Mouse (Mus musculus) T-cell, adult 66 days (primary cell): ENCODE data around the gene Majin. TPM values are rescaled to one million over a fixed set of nuclear protein-coding genes. Genes with fewer than 3 reads are reported as not detected.

Experiments
- total RNA-seq, 2 experiments: library from RNA; stranded (reverse); gene quantifications; 3 replicates in 1 of 2; 4 replicates in 1 of 2; pipeline ENCODE4 v1.2.4; 2023

The Majin gene
- not detected for total RNA-seq

DNA sequence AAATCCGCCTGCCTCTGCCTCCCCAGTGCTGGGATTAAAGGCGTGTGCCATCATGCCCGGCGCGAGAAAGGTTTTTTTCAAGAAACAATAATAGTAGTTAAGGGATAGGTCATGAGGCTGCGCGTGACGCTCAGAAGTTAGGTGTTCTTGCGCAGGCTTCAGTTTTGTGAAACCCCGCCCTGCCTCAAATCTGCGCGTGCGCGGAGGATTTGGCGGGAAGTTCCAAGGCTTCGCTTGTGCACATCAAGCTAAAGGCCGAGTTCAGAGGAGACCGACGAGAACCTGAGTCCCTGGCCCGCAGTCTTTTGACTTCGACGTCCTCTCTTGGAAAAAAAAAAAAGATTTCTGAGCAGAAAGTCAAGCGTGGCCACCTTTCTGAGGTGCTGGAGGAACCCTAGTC is at the start of gene Majin:
Gene Majin, plus strand, starts transcription at position 258 of the 400 bp plus-strand sequence.

DNA sequence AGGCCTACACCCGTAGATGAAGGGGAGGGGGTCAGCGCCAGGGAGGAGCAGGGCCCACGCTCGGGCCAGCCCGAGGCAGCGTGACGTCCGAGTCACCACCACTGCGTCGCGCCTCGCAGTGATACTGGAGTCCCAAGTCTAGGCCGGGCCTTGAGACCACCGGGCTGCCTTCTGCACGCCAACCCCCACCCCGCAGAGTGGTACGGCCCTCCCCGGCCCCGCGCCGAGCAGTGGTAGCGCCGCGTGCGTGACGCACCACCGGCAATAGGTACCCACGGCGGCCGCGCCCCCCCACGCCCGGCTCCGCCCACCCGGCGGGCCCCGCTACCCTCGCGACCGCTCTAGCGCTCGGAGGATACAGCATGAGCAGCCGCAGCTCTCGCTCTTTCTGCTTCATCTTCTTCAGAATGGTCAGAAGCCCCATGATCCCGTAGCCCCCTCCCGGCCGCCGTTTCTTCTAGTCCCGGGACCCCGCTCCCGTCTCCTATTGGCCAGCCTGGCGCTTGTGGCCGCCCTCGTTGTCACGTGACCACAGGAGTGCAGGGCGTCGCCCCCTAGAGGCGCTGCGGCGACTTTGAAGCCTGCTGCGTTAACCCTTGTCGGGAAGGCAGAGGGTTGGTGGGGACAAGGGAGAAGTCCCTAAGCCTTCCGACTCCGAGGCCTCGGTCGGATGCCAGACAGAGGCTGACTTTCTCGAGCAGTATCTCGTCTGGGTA is 43.4 kb upstream of the Majin start, which contains the start of gene Batf2:
Gene Batf2, plus strand, starts transcription at position 306 of the 716 bp plus-strand sequence.

DNA sequence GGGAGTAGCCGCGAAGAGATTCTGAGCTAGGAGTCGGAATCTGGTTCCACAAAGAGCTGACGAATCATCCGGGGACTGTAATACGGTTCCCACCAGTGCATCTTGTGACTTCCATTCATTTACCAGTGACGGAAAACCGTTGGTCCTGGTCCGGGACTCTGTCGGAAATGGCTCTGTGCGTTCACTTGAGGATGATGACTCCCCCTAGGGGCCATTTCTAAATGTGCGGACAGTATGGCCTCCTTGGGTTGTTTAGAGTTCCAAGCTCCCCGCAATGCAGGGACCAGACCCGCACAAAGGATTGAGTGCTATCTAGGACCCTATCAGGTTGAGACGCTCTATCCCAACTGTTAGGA is 42.8 kb upstream of the Majin start, which contains the start of gene Arl2:
Gene Arl2, minus strand, starts transcription at position 155 of the 356 bp plus-strand sequence.

GRCm38 (mm10) chr19:6226135-6226534 is 41.9 kb downstream of the Majin start, which contains the start of gene Gpha2:
Gene Gpha2, plus strand, starts transcription at chr19:6226380.

GRCm38 (mm10) chr19:6235084-6236052 is 51.2 kb downstream of the Majin start, which contains the start of gene Ppp2r5b:
Gene Ppp2r5b, minus strand, starts transcription at chr19:6235872.

DNA sequence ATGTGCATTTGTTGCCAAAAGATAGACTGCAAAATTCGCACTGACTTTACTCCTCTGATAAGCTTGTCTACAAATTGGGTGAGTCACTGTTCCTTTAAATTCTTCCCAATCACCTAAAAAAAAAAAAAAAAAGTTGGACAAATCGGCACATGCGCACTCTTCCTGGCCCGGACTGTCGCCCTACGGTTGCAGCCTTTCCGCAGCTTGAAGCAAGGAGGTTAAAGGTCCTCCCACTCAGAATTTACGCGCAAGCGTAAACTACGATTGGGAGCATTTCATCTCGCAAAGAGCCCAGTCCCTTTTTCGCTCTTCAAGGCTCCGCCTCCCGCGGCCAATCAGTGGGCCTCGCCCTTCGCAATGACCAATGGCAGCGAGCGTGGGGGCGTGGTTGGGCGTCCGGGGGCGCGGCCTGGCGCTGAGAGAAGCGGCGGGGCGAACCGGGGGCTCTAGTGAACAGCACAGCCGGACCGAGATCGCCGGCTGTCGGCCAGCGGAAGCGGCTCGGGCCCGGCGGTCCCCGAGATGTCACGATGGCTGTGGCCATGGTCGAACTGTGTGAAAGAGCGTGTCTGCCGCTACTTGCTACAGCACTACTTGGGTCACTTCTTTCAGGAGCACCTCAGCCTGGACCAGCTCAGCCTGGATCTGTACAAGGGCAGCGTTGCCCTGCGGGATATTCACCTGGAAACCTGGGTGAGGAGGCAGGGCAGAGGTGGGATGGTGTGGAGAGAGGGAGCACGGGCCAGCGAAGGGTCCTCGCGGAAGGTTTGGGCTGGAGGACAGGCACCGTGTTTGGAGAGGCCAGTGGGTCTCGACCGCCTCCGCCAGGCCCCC is 57.3 kb downstream of the Majin start, which contains the start of gene Atg2a:
Gene Atg2a, plus strand, starts transcription at position 395 of the 834 bp plus-strand sequence.

Other genes with a start within 250 kb of the Majin start
- 10 to 100 TPM; 66.1 to 74.2 TPM for gene Pola2, start 220.2 kb upstream of the Majin start, total RNA-seq
- gene Slc22a20, start 198.2 kb upstream of the Majin start, total RNA-seq: not detected
- 100 to 1,000 TPM; 165 to 174 TPM for gene Capn1, start 168.5 kb upstream of the Majin start, total RNA-seq
- gene Syvn1, start 137.8 kb upstream of the Majin start, total RNA-seq: 10 to 100 TPM; 49.9 to 56.0 TPM
- 10 to 100 TPM; 21.7 to 31.5 TPM for gene Mrpl49, start 126.6 kb upstream of the Majin start, total RNA-seq
- 1,000 to 10,000 TPM; 3,055 to 3,156 TPM for gene Fau, start 126.5 kb upstream of the Majin start, total RNA-seq
- gene Znhit2, start 123.2 kb upstream of the Majin start, total RNA-seq: 10 to 100 TPM; 16.1 to 20.1 TPM
- 10 to 100 TPM; 18.7 to 20.5 TPM for gene Tm7sf2, start 116.0 kb upstream of the Majin start, total RNA-seq
- gene Vps51, start 107.2 kb upstream of the Majin start, total RNA-seq: 100 to 1,000 TPM; 107 to 113 TPM
- gene Tmem262, start 104.4 kb upstream of the Majin start, total RNA-seq: not detected
- not detected for gene Gm28374, start 102.1 kb upstream of the Majin start, total RNA-seq
- 10 to 100 TPM; 56.5 to 63.3 TPM for gene Zfpl1, start 99.4 kb upstream of the Majin start, total RNA-seq
- 1 to 10 TPM; 1.7 to 3.6 TPM for gene Cdca5, start 99.4 kb upstream of the Majin start, total RNA-seq
- gene AC131692.1, start 90.0 kb upstream of the Majin start, total RNA-seq: not detected
- not detected for gene Naaladl1, start 78.6 kb upstream of the Majin start, total RNA-seq
- 10 to 100 TPM; 10.7 to 14.0 TPM for gene Sac3d1, start 65.7 kb upstream of the Majin start, total RNA-seq
- gene Snx15, start 56.1 kb upstream of the Majin start, total RNA-seq: 10 to 100 TPM; 33.6 to 39.4 TPM
- under 1 TPM in 1 of 2 experiments, not detected in 1; 0.95 TPM for gene Batf2, start 43.4 kb upstream of the Majin start, total RNA-seq
- gene Arl2, start 42.8 kb upstream of the Majin start, total RNA-seq: 10 to 100 TPM; 24.3 to 25.9 TPM
- not detected for gene Gpha2, start 42.0 kb downstream of the Majin start, total RNA-seq
- gene Ppp2r5b, start 51.5 kb downstream of the Majin start, total RNA-seq: 10 to 100 TPM; 20.3 to 31.1 TPM
- gene Atg2a, start 57.3 kb downstream of the Majin start, total RNA-seq: 100 to 1,000 TPM; 171 to 195 TPM
- gene Ehd1, start 92.3 kb downstream of the Majin start, total RNA-seq: 10 to 100 TPM; 40.0 to 48.7 TPM
- 1 to 10 TPM; 5.8 to 7.4 TPM for gene Cdc42bpg, start 122.1 kb downstream of the Majin start, total RNA-seq
- 10 to 100 TPM; 39.7 to 51.0 TPM for gene Men1, start 150.6 kb downstream of the Majin start, total RNA-seq
- 100 to 1,000 TPM; 548 to 585 TPM for gene Map4k2, start 156.7 kb downstream of the Majin start, total RNA-seq
- gene Sf1, start 179.3 kb downstream of the Majin start, total RNA-seq: 1,000 to 10,000 TPM in 1 of 2 experiments, 100 to 1,000 TPM in 1; 947 to 1,030 TPM
- gene Pygm, start 200.0 kb downstream of the Majin start, total RNA-seq: 10 to 100 TPM; 21.7 to 40.8 TPM
- 100 to 1,000 TPM; 784 to 789 TPM for gene Rasgrp2, start 215.0 kb downstream of the Majin start, total RNA-seq
- under 1 TPM; 0.15 to 0.55 TPM for gene Nrxn2, start 234.3 kb downstream of the Majin start, total RNA-seq